27 mouse cellular contexts compared by ENCODE assay signal in the genomic region with DNA sequence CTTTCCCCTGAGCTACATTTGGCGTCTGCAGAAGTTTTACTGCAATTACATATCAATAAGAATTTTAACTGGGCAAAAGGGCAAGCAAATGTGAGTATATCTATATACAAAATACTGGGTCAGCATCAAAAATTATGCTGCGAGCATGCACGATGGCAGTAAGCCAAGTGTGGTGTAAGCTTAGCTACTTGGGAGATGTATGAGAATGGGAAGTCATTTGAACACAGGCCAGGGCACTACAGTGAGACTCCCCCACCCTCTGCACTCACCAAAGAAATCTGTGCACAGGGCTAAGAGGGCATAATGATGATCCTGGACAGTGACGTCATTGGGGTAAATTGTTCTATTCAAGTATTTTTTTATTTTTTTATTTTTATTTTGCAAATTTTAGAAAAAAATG. TPM values are rescaled to one million over a fixed set of nuclear protein-coding genes. Genes with fewer than 3 reads are reported as not detected.
A peak's percentile ranks its signal among the peaks of the same experiment; 100 is the strongest.
DNase-seq lines count a peak whose midpoint lies in the region; ATAC-seq lines count a peak whose summit lies in the region.
"Had no signal": no experiment of that assay in that cellular context is flagged by ENCODE, and none has a peak within 500 bp of the region (broad histone marks: within the 10 kb centered on the region; RNA-seq: fewer than 3 reads in every experiment).

No protein-coding gene starts in this region.

- no peak for ATAC-seq in embryonic facial prominence, embryonic 14.5 days (ENCODE audit: low read depth)
- ATAC-seq in lung, embryonic 15.5 days (ENCODE audit: borderline replicate concordance, extremely low read depth, low FRiP score, low TSS enrichment): peak; percentile 77; the same call in 1 of the 2 replicates
- ATAC-seq: forebrain, embryonic 15.5 days; hindbrain, embryonic 16.5 days; Patski had no signal

- no peaks in the 10 kb centered on the region for H3K9me3 ChIP-seq in embryonic facial prominence, embryonic 14.5 days (ENCODE audit: control insufficient read depth, low read length)
- H3K9me3 ChIP-seq in embryonic facial prominence, embryonic 10.5 days: no peaks in the 10 kb centered on the region
- H3K9me3 ChIP-seq in lung, embryonic 15.5 days: no peaks in the 10 kb centered on the region
- H3K9me3 ChIP-seq: embryonic facial prominence, embryonic 12.5 days; forebrain, embryonic 12.5 days; forebrain, embryonic 15.5 days; heart, embryonic 12.5 days; heart, embryonic 15.5 days; hindbrain, embryonic 10.5 days; hindbrain, embryonic 13.5 days had no signal

- H3K4me1 ChIP-seq in embryonic facial prominence, embryonic 14.5 days (ENCODE audit: control insufficient read depth, insufficient read depth, low read length): peaks cover 5% of the 10 kb centered on the region; the same call in 1 of the 2 replicates
- H3K4me1 ChIP-seq in embryonic facial prominence, embryonic 10.5 days: peaks cover 2% of the 10 kb centered on the region; the same call in 1 of the 2 replicates
- H3K4me1 ChIP-seq in lung, embryonic 15.5 days: peaks cover 26% of the 10 kb centered on the region

- peaks cover 71% of the 10 kb centered on the region for H3K36me3 ChIP-seq in embryonic facial prominence, embryonic 14.5 days (ENCODE audit: control insufficient read depth, insufficient read depth, low read length)
- H3K36me3 ChIP-seq in embryonic facial prominence, embryonic 10.5 days (replicated peaks): peaks cover 94% of the 10 kb centered on the region
- peaks cover 56% of the 10 kb centered on the region for H3K36me3 ChIP-seq in lung, embryonic 15.5 days

- no peak overlapping the region for H3K9ac ChIP-seq in embryonic facial prominence, embryonic 14.5 days (ENCODE audit: low read depth, low read length)
- H3K9ac ChIP-seq in lung, embryonic 15.5 days: no peak overlapping the region
- H3K9ac ChIP-seq: embryonic facial prominence, embryonic 12.5 days; forebrain, embryonic 12.5 days; forebrain, embryonic 15.5 days; heart, embryonic 12.5 days; heart, embryonic 15.5 days; hindbrain, embryonic 13.5 days had no signal

- peak; percentile 22 for DNase-seq in embryonic facial prominence, embryonic 14.5 days (ENCODE audit: low spot score)
- no peak for DNase-seq in embryonic facial prominence, embryonic 10.5 days (ENCODE audit: low spot score)
- no peak for DNase-seq in lung, postnatal 36 days
- peak; percentile 40 for DNase-seq in lung, postnatal 10 days
- DNase-seq in lung, adult 18-20 months: no peak
- DNase-seq in lung, postnatal 4 days: peak; percentile 28 to 64
- no peak for DNase-seq in adrenal gland, adult (ENCODE audit: inconsistent age in 2 of 2, low spot score in 1 of 2)
- DNase-seq: adrenal gland, adult 8-10 months; adrenal gland, postnatal 25 days; cerebellum, adult 11-12 months; cerebellum, adult 9-10 months; cerebellum, postnatal 14 days; gastrocnemius, postnatal 25 days; heart, adult 18-20 months; heart, postnatal 10 days; heart, postnatal 36 days had no signal

- no peak overlapping the region for H3K4me3 ChIP-seq in embryonic facial prominence, embryonic 14.5 days (ENCODE audit: low read depth, low read length)
- no peak overlapping the region for H3K4me3 ChIP-seq in embryonic facial prominence, embryonic 10.5 days
- no peak overlapping the region for H3K4me3 ChIP-seq in lung, embryonic 15.5 days
- H3K4me3 ChIP-seq: embryonic facial prominence, embryonic 12.5 days; erythroblast, embryonic 14.5 days; forebrain, embryonic 12.5 days; forebrain, embryonic 15.5 days; heart, embryonic 12.5 days; heart, embryonic 15.5 days; hindbrain, embryonic 10.5 days; hindbrain, embryonic 13.5 days had no signal

- WGBS in embryonic facial prominence, embryonic 14.5 days: 80% methylated on average over 4 of the region's 4 CpGs
- WGBS in embryonic facial prominence, embryonic 10.5 days: 95% methylated on average over 4 of the region's 4 CpGs
- 44% methylated on average over 4 of the region's 4 CpGs for WGBS in lung, embryonic 15.5 days

- H3K4me2 ChIP-seq in embryonic facial prominence, embryonic 14.5 days (ENCODE audit: low read depth, low read length): no peak overlapping the region
- H3K4me2 ChIP-seq in lung, embryonic 15.5 days: no peak overlapping the region
- H3K4me2 ChIP-seq: embryonic facial prominence, embryonic 12.5 days; forebrain, embryonic 12.5 days; forebrain, embryonic 15.5 days; heart, embryonic 12.5 days; heart, embryonic 15.5 days; hindbrain, embryonic 13.5 days had no signal

- H3K27ac ChIP-seq in embryonic facial prominence, embryonic 14.5 days (replicated peaks; ENCODE audit: low read depth, low read length): no peak overlapping the region
- no peak overlapping the region for H3K27ac ChIP-seq in embryonic facial prominence, embryonic 10.5 days (replicated peaks)
- H3K27ac ChIP-seq in lung, embryonic 15.5 days: 0 out of 2 replicates have a peak overlapping the region, but pooled peaks have one; percentile 2
- H3K27ac ChIP-seq: embryonic facial prominence, embryonic 12.5 days; forebrain, embryonic 12.5 days; forebrain, embryonic 15.5 days; heart, embryonic 15.5 days; hindbrain, embryonic 10.5 days; hindbrain, embryonic 13.5 days had no signal

- H3K27me3 ChIP-seq in embryonic facial prominence, embryonic 14.5 days (replicated peaks; ENCODE audit: control insufficient read depth, insufficient read depth, low read length): no peaks in the 10 kb centered on the region
- no peaks in the 10 kb centered on the region for H3K27me3 ChIP-seq in embryonic facial prominence, embryonic 10.5 days (replicated peaks; ENCODE audit: low read depth, poor library complexity, severe bottlenecking)
- no peaks in the 10 kb centered on the region for H3K27me3 ChIP-seq in lung, embryonic 15.5 days
- H3K27me3 ChIP-seq: embryonic facial prominence, embryonic 12.5 days; forebrain, embryonic 12.5 days; forebrain, embryonic 15.5 days; heart, embryonic 12.5 days; heart, embryonic 15.5 days; hindbrain, embryonic 13.5 days; Patski had no signal

RNA-seq across cellular contexts. Expression of gene Ppil2, which starts 6.5 kb away (rescaled TPM):
- polyA plus RNA-seq in embryonic facial prominence, embryonic 14.5 days (2014; fragmentation: Nextera tagmentation; extraction: Ambion mirVana): 101 and 117 TPM in 2 replicates
- polyA plus RNA-seq in embryonic facial prominence, embryonic 10.5 days (2016; fragmentation: Nextera tagmentation; extraction: Ambion mirVana): 150 TPM in 2 replicates
- polyA plus RNA-seq in lung, embryonic 15.5 days (2015; fragmentation: Nextera tagmentation; extraction: Ambion mirVana): 127 and 146 TPM in 2 replicates

RNA-seq across cellular contexts. Expression of gene 2610318N02Rik, which starts 20.4 kb away (rescaled TPM):
- polyA plus RNA-seq in embryonic facial prominence, embryonic 14.5 days (2014; fragmentation: Nextera tagmentation; extraction: Ambion mirVana): 16.9 and 24.4 TPM in 2 replicates
- 170 and 185 TPM in 2 replicates for polyA plus RNA-seq in embryonic facial prominence, embryonic 10.5 days (2016; fragmentation: Nextera tagmentation; extraction: Ambion mirVana)
- 31.7 and 38.4 TPM in 2 replicates for polyA plus RNA-seq in lung, embryonic 15.5 days (2015; fragmentation: Nextera tagmentation; extraction: Ambion mirVana)

RNA-seq across cellular contexts. Expression of gene Sdf2l1, which starts 27.6 kb away (rescaled TPM):
- polyA plus RNA-seq in embryonic facial prominence, embryonic 14.5 days (2014; fragmentation: Nextera tagmentation; extraction: Ambion mirVana): 40.9 and 47.8 TPM in 2 replicates
- polyA plus RNA-seq in embryonic facial prominence, embryonic 10.5 days (2016; fragmentation: Nextera tagmentation; extraction: Ambion mirVana): 107 and 118 TPM in 2 replicates
- polyA plus RNA-seq in lung, embryonic 15.5 days (2015; fragmentation: Nextera tagmentation; extraction: Ambion mirVana): 105 and 112 TPM in 2 replicates

RNA-seq across cellular contexts. Expression of gene Ypel1, which starts 35.1 kb away (rescaled TPM):
- 29.6 and 36.5 TPM in 2 replicates for polyA plus RNA-seq in embryonic facial prominence, embryonic 14.5 days (2014; fragmentation: Nextera tagmentation; extraction: Ambion mirVana)
- polyA plus RNA-seq in embryonic facial prominence, embryonic 10.5 days (2016; fragmentation: Nextera tagmentation; extraction: Ambion mirVana): 89.9 and 95.5 TPM in 2 replicates
- polyA plus RNA-seq in lung, embryonic 15.5 days (2015; fragmentation: Nextera tagmentation; extraction: Ambion mirVana): 26.7 and 27.2 TPM in 2 replicates

RNA-seq across cellular contexts. Expression of gene Ydjc, which starts 39.8 kb away (rescaled TPM):
- polyA plus RNA-seq in embryonic facial prominence, embryonic 14.5 days (2014; fragmentation: Nextera tagmentation; extraction: Ambion mirVana): 13.3 and 15.1 TPM in 2 replicates
- polyA plus RNA-seq in embryonic facial prominence, embryonic 10.5 days (2016; fragmentation: Nextera tagmentation; extraction: Ambion mirVana): 6.7 and 7.5 TPM in 2 replicates
- polyA plus RNA-seq in lung, embryonic 15.5 days (2015; fragmentation: Nextera tagmentation; extraction: Ambion mirVana): 6.4 TPM in 2 replicates

Comparison
In these comparisons a context has a peak if more than half of its experiments do, and no peak if none do; other contexts are left out.
1. DNase-seq: peak in embryonic facial prominence, embryonic 14.5 days (single experiment), lung, postnatal 10 days (single experiment) and lung, postnatal 4 days (2 of 2); none in embryonic facial prominence, embryonic 10.5 days (single experiment), lung, postnatal 36 days (single experiment), lung, adult 18-20 months (0 of 2) and adrenal gland, adult (0 of 2).